Mouse (Mus musculus): ENCODE results near the gene Zc2hc1b. TPM values are rescaled to one million over a fixed set of nuclear protein-coding genes. Genes with fewer than 3 reads are reported as not detected.

The Zc2hc1b gene
- polyA plus RNA-seq, 1 experiment, result not detected

GRCm38 (mm10) chr10:13135751-13136150 is 42.1 kb downstream of the Zc2hc1b start:
- TF ChIP-seq GATA1 (IDR thresholded peaks at IDR 0.05; ENCODE audit: low read length), result no peak

GRCm38 (mm10) chr10:13135276-13135675 is 42.5 kb downstream of the Zc2hc1b start:
- TF ChIP-seq GATA1 (IDR thresholded peaks at IDR 0.05; ENCODE audit: low read length), result no peak

- no peak for TF ChIP-seq GATA1 (IDR thresholded peaks at IDR 0.05; ENCODE audit: low read length)
These were observed 44.0 kb downstream of the Zc2hc1b start for GRCm38 (mm10) chr10:13133850-13134249.

GRCm38 (mm10) chr10:13127946-13128345 is 49.9 kb downstream of the Zc2hc1b start:
- TF ChIP-seq GATA1 (IDR thresholded peaks at IDR 0.05; ENCODE audit: low read length), result no peak

DNA sequence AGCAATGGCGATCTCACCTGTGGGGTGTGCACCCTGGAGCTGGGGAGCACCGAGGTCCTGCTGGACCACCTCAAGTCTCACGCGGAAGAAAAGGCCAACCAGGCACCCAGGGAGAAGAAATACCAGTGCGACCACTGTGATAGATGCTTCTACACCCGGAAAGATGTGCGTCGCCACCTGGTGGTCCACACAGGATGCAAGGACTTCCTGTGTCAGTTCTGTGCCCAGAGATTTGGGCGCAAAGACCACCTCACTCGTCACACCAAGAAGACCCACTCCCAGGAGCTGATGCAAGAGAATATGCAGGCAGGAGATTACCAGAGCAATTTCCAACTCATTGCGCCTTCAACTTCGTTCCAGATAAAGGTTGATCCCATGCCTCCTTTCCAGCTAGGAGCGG is 50.5 kb downstream of the Zc2hc1b start:
- TF ChIP-seq GATA1 (IDR thresholded peaks at IDR 0.05; ENCODE audit: low read length), result no peak

GRCm38 (mm10) chr10:13125811-13126210 is 52.0 kb downstream of the Zc2hc1b start:
- no peak for TF ChIP-seq GATA1 (IDR thresholded peaks at IDR 0.05; ENCODE audit: low read length)

GRCm38 (mm10) chr10:13119300-13119699 is 58.5 kb downstream of the Zc2hc1b start:
- TF ChIP-seq GATA1 (IDR thresholded peaks at IDR 0.05; ENCODE audit: low read length), result no peak

GRCm38 (mm10) chr10:13118770-13119102 is 59.1 kb downstream of the Zc2hc1b start:
- no peak for TF ChIP-seq GATA1 (IDR thresholded peaks at IDR 0.05; ENCODE audit: low read length)

- no peak for TF ChIP-seq GATA1 (IDR thresholded peaks at IDR 0.05; ENCODE audit: low read length)
These were observed 59.6 kb downstream of the Zc2hc1b start for GRCm38 (mm10) chr10:13118024-13118769.

GRCm38 (mm10) chr10:13116706-13117665 is 60.8 kb downstream of the Zc2hc1b start:
- no peak for TF ChIP-seq GATA1 (IDR thresholded peaks at IDR 0.05; ENCODE audit: low read length)

GRCm38 (mm10) chr10:13115030-13115429 is 62.8 kb downstream of the Zc2hc1b start:
- TF ChIP-seq GATA1 (IDR thresholded peaks at IDR 0.05; ENCODE audit: low read length), result no peak

- no peak for TF ChIP-seq GATA1 (IDR thresholded peaks at IDR 0.05; ENCODE audit: low read length)
These were observed 64.2 kb downstream of the Zc2hc1b start for GRCm38 (mm10) chr10:13113641-13114040.

DNA sequence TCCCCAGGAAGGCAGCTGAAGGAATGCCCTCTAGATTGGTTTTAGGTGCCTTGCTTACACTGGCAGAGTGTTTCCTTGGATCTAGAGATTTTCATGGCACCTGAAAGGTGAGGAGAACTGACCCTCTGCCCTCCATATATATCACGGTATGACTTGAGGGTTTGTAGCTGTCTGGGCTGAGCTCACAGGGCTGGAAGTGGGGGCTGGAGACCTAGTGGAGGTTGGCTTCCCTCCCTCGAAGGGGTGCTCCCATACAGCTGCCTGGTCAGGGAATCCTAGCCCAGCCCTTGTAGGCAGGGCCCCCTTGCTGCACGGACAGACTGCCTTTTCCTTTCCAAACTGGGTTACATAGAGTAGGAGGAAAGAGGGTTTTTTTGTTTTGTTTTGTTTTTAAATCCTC is 65.0 kb downstream of the Zc2hc1b start:
- no peak for TF ChIP-seq GATA1 (IDR thresholded peaks at IDR 0.05; ENCODE audit: low read length)

DNA sequence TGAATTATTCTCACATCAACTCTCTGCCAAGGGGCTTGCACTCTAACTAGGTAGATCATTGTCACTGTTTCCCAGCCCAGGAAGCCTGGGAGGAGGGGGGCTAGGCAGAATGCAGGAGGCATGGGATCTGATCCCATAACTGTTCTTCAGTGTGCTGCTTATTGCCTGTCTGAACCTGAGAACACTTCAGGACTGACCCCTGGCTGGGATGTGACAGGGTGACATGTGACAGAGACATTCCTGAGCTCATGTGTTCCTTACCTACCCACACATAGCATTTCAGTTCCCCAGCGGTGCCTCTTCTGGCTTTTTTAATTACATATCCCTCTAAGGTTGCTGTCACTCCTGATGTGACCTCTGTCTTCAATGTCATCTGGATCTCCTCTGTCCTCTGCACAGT is 68.0 kb downstream of the Zc2hc1b start:
- no peak for TF ChIP-seq GATA1 (IDR thresholded peaks at IDR 0.05; ENCODE audit: low read length)

GRCm38 (mm10) chr10:13108847-13109246 is 69.0 kb downstream of the Zc2hc1b start:
- TF ChIP-seq GATA1 (IDR thresholded peaks at IDR 0.05; ENCODE audit: low read length), result no peak

DNA sequence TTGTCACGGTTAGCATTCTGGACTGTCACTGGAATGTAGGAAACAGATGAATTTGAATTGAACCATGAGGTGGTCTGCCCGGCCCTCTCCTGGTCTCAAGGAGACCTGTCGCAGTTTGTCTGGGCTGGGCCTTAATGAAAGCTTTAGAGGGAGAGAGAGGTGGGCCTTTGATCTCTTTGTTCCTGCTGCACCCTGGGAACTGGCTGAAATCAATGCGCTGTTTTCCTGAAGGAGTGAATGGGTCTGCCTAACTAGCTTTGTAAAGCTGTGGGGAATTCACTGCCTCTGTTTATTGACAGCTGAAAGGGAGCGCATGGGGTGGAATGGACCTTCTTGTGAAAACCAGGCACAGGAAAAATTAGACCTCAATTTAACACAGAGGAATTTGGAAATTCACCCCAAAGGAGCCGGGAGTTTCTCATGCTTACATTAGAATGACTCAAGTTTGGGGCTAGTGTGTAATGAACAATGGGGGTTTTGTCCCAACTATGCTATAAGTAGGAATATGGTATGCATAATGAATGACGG is 69.7 kb downstream of the Zc2hc1b start:
- no peak for TF ChIP-seq GATA1 (IDR thresholded peaks at IDR 0.05; ENCODE audit: low read length)
